8 mouse cellular contexts compared by ENCODE assay signal in genomic region chr4:95049884-95050517, GRCm38 (mm10). TPM values are rescaled to one million over a fixed set of nuclear protein-coding genes. Genes with fewer than 3 reads are reported as not detected.
A peak's percentile ranks its signal among the peaks of the same experiment; 100 is the strongest.
DNase-seq lines count a peak whose midpoint lies in the region; ATAC-seq lines count a peak whose summit lies in the region.

No protein-coding gene starts in this region.

- intact Hi-C loops in left cerebral cortex, postnatal 25 days (cut with DNase I): loop anchor here (1.0 to 5.0 kb wide), 5 partner anchors 41 to 822 kb away; no protein-coding TSS in a partner anchor

- peak; percentile 5 for ATAC-seq in inflammation-experienced regulatory T-cells, adult 6 months

- DNase-seq in T-cell, adult 2 months (ENCODE audit: low spot score): peak; percentile 51
- DNase-seq in cerebellum, postnatal 10 days: peak; percentile 94 to 95
- DNase-seq in gastrocnemius, adult 8-10 months (ENCODE audit: low spot score in 2 of 2): peak; percentile 78 to 87
- DNase-seq in left cerebral cortex, postnatal 25 days (ENCODE audit: low spot score in 2 of 2): peak; percentile 59 to 72
- DNase-seq in mesoderm, embryonic 11.5 days (ENCODE audit: low read depth, low spot score): peak; percentile 83
- peak; percentile 72 for DNase-seq in right cerebral cortex, postnatal 4 days
- peak; percentile 80 to 87 for DNase-seq in urinary bladder, postnatal 4 days (ENCODE audit: low spot score in 2 of 2)

RNA-seq across cellular contexts. Expression of gene Jun, which starts 2.0 kb away (rescaled TPM):
- total RNA-seq in gastrocnemius, adult 8-10 months (2022): 10 to 100 TPM; 43.7 to 85.1 (median 58.2) TPM
- 10 to 100 TPM in 2 of 3 experiments, 1 to 10 TPM in 1; 7.3 to 33.5 (median 20.9) TPM for polyA plus RNA-seq in inflammation-experienced regulatory T-cells, adult 6 months (2017; shearing (Covaris generic))
- 10 to 100 TPM; 47.0 to 61.4 TPM for total RNA-seq in left cerebral cortex, postnatal 25 days (2021)

Comparison
In these comparisons a context has a peak if more than half of its experiments do, and no peak if none do; other contexts are left out.
1. Peak in every context shown above with its lines: DNase-seq and ATAC-seq.